Comparison of ENCODE assay signal across 8 mouse cellular contexts in the genomic region with DNA sequence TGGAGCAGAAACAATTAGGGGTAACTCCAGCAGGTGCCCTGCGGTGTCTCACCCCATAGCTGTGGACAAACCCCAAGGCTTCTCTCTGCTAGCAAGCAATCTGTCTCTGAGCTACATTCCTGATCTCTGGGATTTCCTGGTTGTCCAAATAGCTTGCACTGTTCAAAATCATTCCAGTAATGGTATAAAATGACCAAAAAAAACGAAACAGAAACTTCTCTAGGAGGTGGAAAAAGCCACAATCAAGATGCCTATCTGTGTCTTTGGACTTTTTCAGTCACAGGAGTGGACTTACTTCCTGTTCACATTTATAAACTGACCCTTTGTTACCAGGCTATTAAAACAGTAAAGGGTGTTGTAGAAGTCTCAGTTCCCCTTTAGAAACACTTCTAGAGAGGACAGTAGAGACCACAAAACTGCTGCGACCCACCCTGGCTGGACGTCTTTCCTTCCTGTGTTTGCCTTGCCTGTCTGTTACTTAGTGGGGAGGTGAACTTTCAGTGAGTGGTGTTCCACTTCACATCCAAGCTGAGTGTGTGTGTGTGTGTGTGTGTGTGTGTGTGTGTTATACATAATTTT. TPM values are rescaled to one million over a fixed set of nuclear protein-coding genes. Genes with fewer than 3 reads are reported as not detected.
A peak's percentile ranks its signal among the peaks of the same experiment; 100 is the strongest.
DNase-seq lines count a peak whose midpoint lies in the region; ATAC-seq and TF ChIP-seq lines count a peak whose summit lies in the region.

No protein-coding gene starts in this region.

- H3K9me3 ChIP-seq in E14TG2a.4 (ENCODE audit: low read length), result no peaks in the 10 kb centered on the region
- no peaks in the 10 kb centered on the region for H3K9me3 ChIP-seq in hindbrain, embryonic 14.5 days (ENCODE audit: control insufficient read depth, low read length)
- H3K9me3 ChIP-seq in midbrain, embryonic 11.5 days (ENCODE audit: control insufficient read depth, low read length), result no peaks in the 10 kb centered on the region

- H3K9ac ChIP-seq in heart, adult 2 months (ENCODE audit: low read depth, low read length), result no peak overlapping the region
- H3K9ac ChIP-seq in hindbrain, embryonic 14.5 days, result peak overlapping the region; percentile 60
- H3K9ac ChIP-seq in midbrain, embryonic 11.5 days (ENCODE audit: low read length), result no peak overlapping the region; the same call in 1 of the 2 replicates

- H3K27me3 ChIP-seq in heart, adult 2 months (ENCODE audit: control insufficient read depth, insufficient read depth, low read length), result no peaks in the 10 kb centered on the region
- H3K27me3 ChIP-seq in E14TG2a.4 (ENCODE audit: insufficient read depth, low read length), result peaks cover 62% of the 10 kb centered on the region
- no peaks in the 10 kb centered on the region for H3K27me3 ChIP-seq in hindbrain, embryonic 14.5 days (ENCODE audit: control insufficient read depth, insufficient read depth, low read length)
- no peaks in the 10 kb centered on the region; the same call in 1 of the 2 replicates for H3K27me3 ChIP-seq in midbrain, embryonic 11.5 days (ENCODE audit: control insufficient read depth, insufficient read depth, low read length)

- peak overlapping the region; percentile 65 for H3K4me2 ChIP-seq in hindbrain, embryonic 14.5 days (replicated peaks)
- H3K4me2 ChIP-seq in midbrain, embryonic 11.5 days, result peak overlapping the region; percentile 64; the same call in 1 of the 2 replicates

- TF ChIP-seq EP300 in heart, adult 2 months (IDR thresholded peaks at IDR 0.05; ENCODE audit: insufficient read depth, low read depth, low read length), result no peak

- H3K4me3 ChIP-seq in heart, adult 2 months, result peak overlapping the region; percentile 43; the same call in 1 of the 2 replicates
- H3K4me3 ChIP-seq in E14TG2a.4 (replicated peaks; ENCODE audit: low read length), result peak overlapping the region; percentile 57; the same call in 1 of the 2 replicates
- H3K4me3 ChIP-seq in hindbrain, embryonic 14.5 days (replicated peaks; ENCODE audit: low read length), result peak overlapping the region; percentile 36
- no peak overlapping the region; the same call in 1 of the 2 replicates for H3K4me3 ChIP-seq in midbrain, embryonic 11.5 days (ENCODE audit: low read depth, low read length)

- TF ChIP-seq CTCF in heart, adult 2 months (IDR thresholded peaks at IDR 0.05), result no peak
- no peak for TF ChIP-seq CTCF in E14TG2a.4 (conservative IDR thresholded peaks at IDR 0.05; ENCODE audit: low read length)

- H3K36me3 ChIP-seq in heart, adult 2 months (ENCODE audit: control insufficient read depth, insufficient read depth, low read length), result no peaks in the 10 kb centered on the region
- no peaks in the 10 kb centered on the region for H3K36me3 ChIP-seq in E14TG2a.4 (ENCODE audit: insufficient read depth, low read length)
- no peaks in the 10 kb centered on the region; the same call in 1 of the 2 replicates for H3K36me3 ChIP-seq in hindbrain, embryonic 14.5 days (replicated peaks; ENCODE audit: control insufficient read depth, insufficient read depth)
- no peaks in the 10 kb centered on the region for H3K36me3 ChIP-seq in midbrain, embryonic 11.5 days (ENCODE audit: control insufficient read depth, insufficient read depth, low read length)

- no peaks in the 10 kb centered on the region for H3K79me2 ChIP-seq in heart, adult 2 months (replicated peaks; ENCODE audit: control insufficient read depth, insufficient read depth, low read length)

- intact Hi-C loops in heart, adult 2 months (cut with DNase I), result no loop called here

- no peak for ATAC-seq in hindbrain, embryonic 14.5 days (ENCODE audit: low FRiP score)
- no peak for ATAC-seq in midbrain, embryonic 11.5 days (ENCODE audit: low FRiP score)
- no peak for ATAC-seq in erythroblast, adult 5-6 weeks (replicated peaks; ENCODE audit: low FRiP score, poor library complexity, severe bottlenecking)

- DNase-seq in heart, adult 2 months, result no peak
- DNase-seq in heart, adult 9 months (ENCODE audit: low spot score in 2 of 2), result no peak
- DNase-seq in hindbrain, embryonic 14.5 days (ENCODE audit: low spot score), result peak; percentile 32
- peak; percentile 79 for DNase-seq in midbrain, embryonic 11.5 days (ENCODE audit: low spot score, missing footprints)
- DNase-seq in right cerebral cortex, adult 18-20 months, result no peak
- no peak for DNase-seq in embryo, embryonic 10.5 days (ENCODE audit: low spot score)

- peaks cover 2% of the 10 kb centered on the region; the same call in 1 of the 2 replicates for H3K4me1 ChIP-seq in heart, adult 2 months (ENCODE audit: control insufficient read depth, insufficient read depth, low read length)
- peaks cover 17% of the 10 kb centered on the region for H3K4me1 ChIP-seq in E14TG2a.4 (replicated peaks; ENCODE audit: low read depth, low read length)
- peaks cover 13% of the 10 kb centered on the region; the same call in 1 of the 2 replicates for H3K4me1 ChIP-seq in hindbrain, embryonic 14.5 days (replicated peaks; ENCODE audit: control insufficient read depth, insufficient read depth, low read length)
- H3K4me1 ChIP-seq in midbrain, embryonic 11.5 days (ENCODE audit: control insufficient read depth, insufficient read depth, low read length), result peaks cover 6% of the 10 kb centered on the region; the same call in 1 of the 2 replicates

- no peak for TF ChIP-seq POLR2A in heart, adult 2 months (IDR thresholded peaks at IDR 0.05; ENCODE audit: insufficient read depth, low read depth, low read length)

- WGBS in heart, adult 2 months, result 48% methylated on average over 4 of the region's 4 CpGs
- WGBS in hindbrain, embryonic 14.5 days, result 74% methylated on average over 4 of the region's 4 CpGs
- WGBS in midbrain, embryonic 11.5 days, result 70% methylated on average over 4 of the region's 4 CpGs

- H3K27ac ChIP-seq in heart, adult 2 months, result 0 out of 2 replicates have a peak overlapping the region, but pooled peaks have one; percentile 9
- H3K27ac ChIP-seq in hindbrain, embryonic 14.5 days, result peak overlapping the region; percentile 71; the same call in 1 of the 2 replicates
- H3K27ac ChIP-seq in midbrain, embryonic 11.5 days (ENCODE audit: low read depth, low read length), result no peak overlapping the region

RNA-seq across cellular contexts. Expression of gene Slc2a6, which starts 0.7 kb away (rescaled TPM):
- total RNA-seq in heart, adult 2 months (2021), result under 1 TPM; 0.21 to 0.41 TPM
- 0.97 and 1.1 TPM in 2 replicates for polyA plus RNA-seq in heart, adult 2 months (2012; rRNA removed)
- 10.1 and 10.8 TPM in 2 replicates for polyA plus RNA-seq in hindbrain, embryonic 14.5 days (2014; fragmentation: Nextera tagmentation; extraction: Ambion mirVana)
- 1.2 and 1.6 TPM in 2 replicates for polyA plus RNA-seq in midbrain, embryonic 11.5 days (2014; fragmentation: Nextera tagmentation; extraction: Ambion mirVana)
- 1.2 and 2.5 TPM in 2 replicates for total RNA-seq in erythroblast, adult 5-6 weeks (2015; ENCODE audit: low replicate concordance)
- total RNA-seq in erythroblast, adult 5-6 weeks (2017; ENCODE audit: low replicate concordance), result 0.56 and 1.9 TPM in 2 replicates

RNA-seq across cellular contexts. Expression of gene Cacfd1, which starts 18.8 kb away (rescaled TPM):
- total RNA-seq in heart, adult 2 months (2021), result 10 to 100 TPM; 44.5 to 44.7 TPM
- 57.7 and 82.3 TPM in 2 replicates for polyA plus RNA-seq in heart, adult 2 months (2012; rRNA removed)
- 72.7 and 83.7 TPM in 2 replicates for polyA plus RNA-seq in hindbrain, embryonic 14.5 days (2014; fragmentation: Nextera tagmentation; extraction: Ambion mirVana)
- polyA plus RNA-seq in midbrain, embryonic 11.5 days (2014; fragmentation: Nextera tagmentation; extraction: Ambion mirVana), result 87.6 and 93.8 TPM in 2 replicates
- total RNA-seq in erythroblast, adult 5-6 weeks (2015; ENCODE audit: low replicate concordance), result 1.2 and 4.4 TPM in 2 replicates
- 2.8 and 14.5 TPM in 2 replicates for total RNA-seq in erythroblast, adult 5-6 weeks (2017; ENCODE audit: low replicate concordance)

RNA-seq across cellular contexts. Expression of gene Mymk, which starts 43.5 kb away (rescaled TPM):
- not detected for total RNA-seq in heart, adult 2 months (2021)
- polyA plus RNA-seq in heart, adult 2 months (2012; rRNA removed), result 0.10 TPM in 1 of 2 replicates, not detected in the other
- 0.32 TPM in 1 of 2 replicates, not detected in the other for polyA plus RNA-seq in hindbrain, embryonic 14.5 days (2014; fragmentation: Nextera tagmentation; extraction: Ambion mirVana)
- not detected in 2 replicates for polyA plus RNA-seq in midbrain, embryonic 11.5 days (2014; fragmentation: Nextera tagmentation; extraction: Ambion mirVana)
- not detected in 2 replicates for total RNA-seq in erythroblast, adult 5-6 weeks (2015; ENCODE audit: low replicate concordance)
- not detected in 2 replicates for total RNA-seq in erythroblast, adult 5-6 weeks (2017; ENCODE audit: low replicate concordance)

RNA-seq across cellular contexts. Expression of gene Adamtsl2, which starts 50.7 kb away (rescaled TPM):
- total RNA-seq in heart, adult 2 months (2021), result 10 to 100 TPM in 1 of 2 experiments, 1 to 10 TPM in 1; 9.2 to 18.9 TPM
- polyA plus RNA-seq in heart, adult 2 months (2012; rRNA removed), result 27.0 and 38.7 TPM in 2 replicates
- 9.1 and 10.0 TPM in 2 replicates for polyA plus RNA-seq in hindbrain, embryonic 14.5 days (2014; fragmentation: Nextera tagmentation; extraction: Ambion mirVana)
- polyA plus RNA-seq in midbrain, embryonic 11.5 days (2014; fragmentation: Nextera tagmentation; extraction: Ambion mirVana), result 3.9 and 5.9 TPM in 2 replicates
- not detected in 2 replicates for total RNA-seq in erythroblast, adult 5-6 weeks (2015; ENCODE audit: low replicate concordance)
- total RNA-seq in erythroblast, adult 5-6 weeks (2017; ENCODE audit: low replicate concordance), result not detected in 2 replicates

RNA-seq across cellular contexts. Expression of gene Adamts13, which starts 55.3 kb away (rescaled TPM):
- not detected for total RNA-seq in heart, adult 2 months (2021)
- polyA plus RNA-seq in heart, adult 2 months (2012; rRNA removed), result not detected in 2 replicates
- polyA plus RNA-seq in hindbrain, embryonic 14.5 days (2014; fragmentation: Nextera tagmentation; extraction: Ambion mirVana), result 0.11 TPM in 1 of 2 replicates, not detected in the other
- polyA plus RNA-seq in midbrain, embryonic 11.5 days (2014; fragmentation: Nextera tagmentation; extraction: Ambion mirVana), result not detected in 2 replicates
- total RNA-seq in erythroblast, adult 5-6 weeks (2015; ENCODE audit: low replicate concordance), result 0.19 and 0.42 TPM in 2 replicates
- 0.28 and 0.77 TPM in 2 replicates for total RNA-seq in erythroblast, adult 5-6 weeks (2017; ENCODE audit: low replicate concordance)

Comparison
In these comparisons a context has a peak if more than half of its experiments do, and no peak if none do; other contexts are left out.
1. DNase-seq: peak in hindbrain, embryonic 14.5 days (single experiment) and midbrain, embryonic 11.5 days (single experiment); none in heart, adult 2 months (0 of 2), heart, adult 9 months (0 of 2), right cerebral cortex, adult 18-20 months (single experiment) and embryo, embryonic 10.5 days (single experiment).